Mouse (Mus musculus): ENCODE measurements around the gene Chmp4b.

Gene Chmp4b

DNA sequence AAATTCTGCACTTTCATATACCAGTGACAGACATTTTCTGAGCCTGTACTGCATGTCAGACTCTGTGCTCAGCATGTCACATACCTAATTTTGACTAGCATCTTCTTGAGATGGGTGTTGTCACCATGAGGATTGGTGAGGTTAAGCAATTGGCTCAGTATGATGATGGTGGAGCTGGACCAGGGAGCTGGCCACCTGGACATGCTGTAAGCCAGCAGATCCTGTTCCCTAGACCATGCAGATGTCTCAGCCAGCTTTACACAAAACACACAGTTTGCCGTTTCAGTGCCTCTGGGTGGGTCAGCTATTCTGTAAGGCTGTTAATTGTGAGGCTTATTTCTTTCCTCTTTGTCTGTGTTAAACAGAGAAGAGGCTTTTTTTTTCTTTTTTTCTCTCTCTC, 31.2 kb downstream of the Chmp4b start:
- no peak for DNase-seq (ENCODE audit: low read depth, low spot score)

DNA sequence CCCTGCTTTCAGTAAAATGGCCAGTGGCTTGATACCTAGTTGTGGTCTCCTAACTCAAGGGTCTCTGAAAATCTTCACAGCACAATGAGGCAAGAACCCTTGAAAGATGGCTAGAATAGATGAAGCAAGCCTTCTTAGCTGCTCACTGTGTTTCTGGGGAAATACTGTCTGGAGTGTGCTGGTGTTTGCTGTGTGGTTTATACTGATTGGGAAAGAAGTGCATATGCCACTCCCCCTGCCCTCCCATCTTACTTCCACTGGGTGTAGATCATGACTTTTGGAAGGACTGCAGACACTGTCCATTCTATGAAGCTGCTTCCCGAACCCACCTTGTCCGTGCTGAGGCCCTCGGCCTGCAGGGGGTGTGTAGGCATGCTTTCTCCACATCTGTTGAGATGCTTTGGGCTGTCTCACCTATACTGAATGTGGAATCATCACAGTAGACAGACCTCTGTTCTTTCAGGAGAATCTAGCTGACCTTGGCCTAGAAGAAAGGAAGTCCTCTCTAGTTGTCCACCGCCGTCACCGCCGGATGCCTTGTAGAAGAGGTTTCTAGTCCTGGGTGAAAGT, 33.5 kb downstream of the Chmp4b start:
- no peak for DNase-seq (ENCODE audit: low read depth, low spot score)

DNA sequence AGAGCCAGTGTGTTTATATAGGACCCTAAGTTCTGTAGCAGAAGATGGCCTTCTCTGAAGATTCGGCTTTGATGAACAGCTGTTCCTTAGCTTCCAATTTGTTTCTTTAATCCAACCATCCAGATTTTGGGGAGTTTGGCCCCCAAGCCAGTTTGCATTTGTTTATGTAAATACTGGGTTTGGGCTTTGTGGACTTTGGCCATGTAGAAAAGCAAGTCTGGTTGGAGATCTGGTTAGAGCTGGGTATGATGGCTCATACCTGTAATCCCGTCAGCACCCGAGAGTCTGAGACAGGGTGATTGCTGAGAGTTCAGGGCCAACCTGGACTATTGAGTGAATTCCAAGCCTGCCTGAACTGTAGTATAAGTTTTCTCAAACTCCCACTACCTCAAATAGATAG, 34.3 kb downstream of the Chmp4b start:
- no peak for DNase-seq (ENCODE audit: low read depth, low spot score)

DNA sequence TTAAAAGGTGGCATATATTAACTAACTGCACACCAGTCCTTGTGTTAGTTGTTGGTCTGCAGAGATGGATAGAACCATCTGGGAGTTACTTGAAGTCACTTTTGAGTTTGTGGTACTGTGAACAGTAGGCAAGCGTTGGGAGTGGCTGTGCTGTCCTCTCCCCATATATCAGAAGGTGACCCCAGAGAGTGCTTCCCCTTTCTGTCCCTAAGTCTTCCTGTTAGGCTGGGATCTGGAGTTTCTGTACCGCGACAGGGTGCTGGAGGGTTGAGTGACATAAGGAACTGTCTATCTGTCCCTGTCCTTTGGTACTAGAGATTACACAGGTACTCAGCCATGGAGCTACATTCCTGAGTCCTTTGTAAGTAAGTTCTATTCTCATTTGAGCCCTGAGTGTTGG, 35.3 kb downstream of the Chmp4b start:
- no peak for DNase-seq (ENCODE audit: low read depth, low spot score)

DNA sequence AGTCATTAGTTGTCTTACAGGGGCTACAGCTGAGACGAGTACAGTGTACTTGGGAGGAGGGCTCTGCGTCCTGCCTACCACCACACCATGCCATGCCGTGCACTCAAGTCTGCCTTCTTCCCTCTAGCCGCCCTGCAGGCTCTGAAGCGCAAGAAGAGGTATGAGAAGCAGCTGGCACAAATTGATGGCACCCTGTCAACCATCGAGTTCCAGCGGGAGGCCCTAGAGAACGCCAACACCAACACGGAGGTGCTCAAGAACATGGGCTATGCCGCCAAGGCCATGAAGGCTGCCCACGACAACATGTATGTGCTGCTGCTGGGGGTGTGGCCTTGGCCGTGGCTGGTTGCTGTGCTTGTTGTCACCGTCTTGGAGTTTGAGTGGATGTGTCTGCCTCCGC, 37.9 kb downstream of the Chmp4b start:
- no peak for DNase-seq (ENCODE audit: low read depth, low spot score)

DNA sequence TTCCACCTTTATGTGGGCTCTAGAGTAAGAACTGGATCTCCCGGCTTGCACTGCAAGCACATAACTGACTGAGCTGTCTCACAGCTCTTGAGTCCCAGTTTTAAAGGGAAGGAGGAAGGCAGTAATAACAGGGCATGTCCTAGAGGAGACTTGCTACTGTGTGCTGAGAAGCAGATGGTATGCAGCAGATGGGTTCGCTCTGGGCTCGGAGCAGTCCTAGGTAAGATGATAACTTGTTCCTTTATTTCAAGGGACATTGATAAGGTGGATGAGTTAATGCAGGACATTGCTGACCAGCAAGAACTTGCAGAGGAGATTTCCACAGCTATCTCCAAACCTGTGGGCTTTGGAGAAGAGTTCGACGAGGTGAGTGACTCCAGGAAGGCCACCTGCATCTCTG, 39.5 kb downstream of the Chmp4b start:
- DNase-seq (ENCODE audit: low read depth, low spot score), result no peak

DNA sequence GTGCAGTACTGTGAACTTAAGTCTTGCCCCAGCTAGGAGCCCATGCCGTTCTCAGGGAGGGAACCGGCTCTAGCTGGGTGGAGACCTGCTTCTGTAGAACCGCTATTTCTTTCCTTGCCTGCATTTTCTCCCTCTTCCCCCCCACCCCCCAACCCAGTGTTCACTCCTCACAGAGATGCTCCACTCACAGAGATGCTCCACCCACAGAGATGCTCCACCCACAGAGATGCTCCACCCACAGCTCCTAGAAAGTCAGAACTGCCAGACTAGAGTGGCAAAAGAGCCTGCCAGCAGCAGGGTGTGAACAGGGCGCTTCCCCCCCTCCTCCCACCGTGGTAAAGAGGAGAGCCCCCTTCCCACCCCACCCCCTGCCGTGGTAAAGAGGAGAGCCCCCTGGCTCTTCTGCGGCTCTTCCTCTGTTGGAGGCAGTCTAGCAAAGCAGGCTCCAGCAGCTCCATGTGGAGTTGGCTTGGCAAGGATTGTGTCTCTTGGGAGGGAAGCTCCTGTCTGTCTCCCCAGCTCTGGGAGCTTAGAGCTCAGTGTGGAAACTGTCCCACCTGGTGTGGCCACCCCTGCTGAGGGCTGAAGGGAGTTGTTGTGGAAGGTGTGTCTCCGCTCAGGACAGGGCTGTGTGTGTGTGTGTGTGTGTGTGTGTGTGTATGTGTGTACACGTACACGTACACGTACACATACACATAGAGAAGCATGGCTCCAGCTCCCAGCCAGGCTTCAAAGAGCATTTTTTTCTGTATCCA, 41.9 kb downstream of the Chmp4b start:
- DNase-seq (ENCODE audit: low read depth, low spot score), result no peak

DNA sequence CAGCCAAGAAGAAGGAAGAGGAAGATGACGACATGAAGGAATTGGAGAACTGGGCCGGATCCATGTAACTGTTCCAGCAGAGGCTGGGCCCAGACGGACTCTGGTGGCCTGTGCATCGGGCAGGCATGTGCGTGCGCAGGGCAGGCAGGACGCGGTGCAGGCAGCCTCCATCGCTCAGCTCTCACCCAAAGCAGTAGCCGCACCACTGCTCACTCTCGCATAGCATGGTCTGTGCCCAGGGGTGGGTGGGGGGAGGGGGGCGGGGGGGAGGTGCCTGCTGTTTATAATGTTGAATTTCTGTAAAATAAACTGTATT, 42.4 kb downstream of the Chmp4b start:
- no peak for DNase-seq (ENCODE audit: low read depth, low spot score)

DNA sequence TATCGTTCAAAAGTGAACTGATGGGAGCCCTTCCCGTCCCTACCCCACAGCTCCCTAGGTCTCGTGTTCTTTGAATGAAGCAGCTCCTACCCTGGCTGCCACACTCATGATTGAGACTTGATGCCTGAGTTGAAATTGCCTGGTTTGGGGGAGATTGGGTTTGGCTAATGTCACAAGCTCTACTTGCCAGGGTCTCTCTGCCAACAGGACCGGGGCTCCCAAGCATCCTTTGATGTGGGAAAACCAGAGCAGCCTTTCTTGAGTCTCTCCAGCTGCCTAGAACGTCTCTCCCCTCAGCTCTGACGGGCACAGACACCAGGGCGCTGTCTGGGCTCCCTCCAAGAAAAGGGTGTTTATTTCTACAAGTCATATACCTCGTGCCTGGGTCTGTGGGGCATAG, 44.2 kb downstream of the Chmp4b start:
- no peak for DNase-seq (ENCODE audit: low read depth, low spot score)

DNA sequence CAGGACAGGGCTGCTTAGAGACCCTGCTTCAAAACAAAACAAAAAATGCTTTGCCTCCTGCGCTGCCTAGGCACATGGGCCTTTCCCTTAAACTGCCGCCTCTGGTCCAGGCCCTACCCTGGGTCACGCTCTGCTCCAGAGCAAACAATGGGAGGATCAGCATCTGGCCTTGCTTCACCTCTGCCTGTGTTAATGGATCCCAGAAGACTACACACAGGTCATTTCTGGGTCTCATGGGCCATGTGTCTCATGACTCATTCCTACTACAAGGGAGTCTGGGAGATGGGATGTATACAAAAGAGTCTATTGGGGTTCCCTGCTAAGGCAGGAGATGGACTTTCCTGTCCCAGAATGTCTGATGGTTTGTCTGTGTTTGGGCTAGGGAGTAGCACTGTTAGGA, 45.2 kb downstream of the Chmp4b start:
- DNase-seq (ENCODE audit: low read depth, low spot score), result peak; percentile 55

DNA sequence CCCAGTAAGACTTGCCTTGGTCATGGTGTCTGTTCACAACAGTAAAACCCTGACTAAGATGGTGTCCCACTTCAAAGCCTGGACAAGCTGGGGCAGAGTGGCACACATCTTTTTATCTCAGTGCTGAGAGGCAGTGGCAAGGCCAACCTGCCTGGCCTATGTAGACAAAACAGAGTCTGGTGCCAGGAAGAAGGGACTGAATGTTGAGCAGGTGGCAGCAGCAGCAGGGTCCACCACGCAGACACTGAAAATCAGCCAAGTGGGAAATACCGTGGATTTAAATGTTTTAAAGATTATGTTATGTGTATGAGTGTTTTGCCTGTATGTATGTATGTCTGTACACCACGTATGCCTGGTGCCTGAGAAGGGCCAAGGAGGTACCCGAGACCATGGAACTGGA, 47.9 kb downstream of the Chmp4b start:
- no peak for DNase-seq (ENCODE audit: low read depth, low spot score)

DNA sequence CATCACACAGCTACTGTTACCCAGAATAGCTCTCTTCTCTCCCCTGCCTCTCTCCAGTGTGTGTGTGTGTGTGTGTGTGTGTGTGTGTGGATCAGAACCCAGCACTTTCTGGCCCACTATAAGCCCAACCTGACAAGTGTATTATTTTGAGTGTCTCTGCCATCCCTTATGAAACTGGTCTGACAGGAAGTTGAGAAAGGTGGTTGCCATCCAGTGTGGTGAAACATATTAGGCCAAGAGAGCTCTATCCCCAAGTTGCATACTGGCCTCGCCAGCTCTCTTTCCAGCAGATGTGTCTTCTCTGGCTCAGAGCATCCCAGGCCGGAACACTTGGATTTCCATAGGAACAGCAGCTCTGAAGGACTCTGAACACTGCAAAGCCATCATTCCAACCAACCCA, 48.7 kb downstream of the Chmp4b start:
- no peak for DNase-seq (ENCODE audit: low read depth, low spot score)

DNA sequence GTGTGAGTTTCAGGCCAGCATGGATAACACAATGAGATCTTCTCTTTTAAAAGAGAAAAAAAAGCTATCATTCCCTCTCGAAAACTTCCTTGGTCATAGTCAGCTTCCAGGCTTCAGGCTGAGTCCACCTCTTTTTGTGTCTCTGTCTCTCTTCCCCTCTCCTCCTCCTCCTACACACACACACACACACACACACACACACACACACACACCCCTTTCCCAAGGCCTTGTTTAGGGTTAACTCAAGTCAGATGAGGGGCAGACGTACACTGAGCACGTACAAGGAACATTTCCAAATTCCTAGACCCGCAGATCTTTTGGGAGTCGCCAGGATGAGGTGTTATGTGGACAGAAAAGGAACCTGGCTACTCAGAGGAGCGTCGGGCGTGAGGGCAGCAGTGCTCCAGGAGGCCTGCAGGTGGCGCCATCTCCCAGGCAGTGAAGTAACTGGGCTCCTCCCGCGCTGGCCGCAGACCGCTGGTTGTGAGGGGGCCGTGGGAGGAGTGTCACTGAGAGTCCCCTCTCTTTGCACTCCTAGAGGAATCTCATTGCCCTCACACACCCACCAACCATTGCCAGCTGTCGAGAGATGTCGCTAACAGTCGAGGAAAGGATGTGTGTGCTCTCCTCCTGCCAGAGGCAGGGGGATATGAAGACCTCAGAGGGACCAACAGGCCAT, 51.3 kb downstream of the Chmp4b start:
- peak; percentile 57 for DNase-seq (ENCODE audit: low read depth, low spot score)

DNA sequence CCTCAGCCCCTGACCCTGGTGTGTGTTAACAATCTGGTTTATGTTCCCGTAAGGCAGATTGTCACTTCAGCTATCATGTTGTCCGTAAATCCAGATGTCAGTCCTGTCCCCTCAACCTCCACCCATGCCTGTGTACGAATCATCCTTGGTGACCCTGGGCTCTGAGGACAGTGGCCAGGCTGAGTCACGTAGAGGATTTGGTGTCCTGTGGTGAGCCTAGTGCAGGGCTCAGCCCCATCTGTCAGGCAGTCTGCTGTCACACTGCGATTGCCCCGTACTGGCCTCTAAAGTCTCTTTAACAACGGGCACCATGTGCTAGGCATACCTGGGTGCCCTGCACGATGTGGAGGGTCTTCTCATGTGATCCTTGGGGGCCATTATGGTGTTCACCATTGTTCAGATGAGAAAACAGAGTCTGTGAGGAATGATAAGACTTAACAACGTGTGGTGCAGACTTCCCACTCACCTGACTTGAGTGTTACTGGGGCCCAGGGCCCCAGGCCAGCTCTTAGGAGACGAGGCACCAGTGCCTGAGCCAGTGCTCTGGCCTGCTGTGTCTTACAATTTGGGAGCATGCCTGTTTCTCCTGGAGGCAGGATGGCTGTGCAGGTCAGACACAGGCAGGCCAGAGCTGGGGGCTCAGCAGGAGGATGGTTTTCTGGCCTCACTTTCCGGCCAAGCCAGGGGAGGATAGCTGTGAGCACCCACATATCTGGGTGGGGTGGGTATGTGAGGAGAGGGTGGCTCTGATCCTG, 55.2 kb downstream of the Chmp4b start:
- no peak for DNase-seq (ENCODE audit: low read depth, low spot score)

DNA sequence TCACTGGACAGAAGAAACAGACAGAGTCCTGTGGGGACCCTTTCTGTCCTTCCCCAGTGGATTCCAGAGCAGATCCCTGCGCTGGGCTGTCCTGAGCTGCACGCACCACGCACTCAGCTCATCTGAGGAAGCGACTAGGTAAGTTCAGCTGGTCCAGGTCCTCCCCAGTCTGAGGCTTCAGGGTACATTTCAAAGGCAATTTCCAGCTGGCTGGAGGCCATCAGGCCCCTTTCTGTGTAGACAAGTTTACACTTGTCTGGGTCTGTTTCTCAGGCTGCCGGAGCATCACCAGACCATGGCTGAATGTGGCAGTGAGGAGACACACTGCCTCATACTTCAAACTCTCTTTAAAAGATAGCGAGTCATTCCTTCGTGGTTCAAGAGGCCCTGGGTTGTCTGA, 55.8 kb downstream of the Chmp4b start:
- DNase-seq (ENCODE audit: low read depth, low spot score), result peak; percentile 39

DNA sequence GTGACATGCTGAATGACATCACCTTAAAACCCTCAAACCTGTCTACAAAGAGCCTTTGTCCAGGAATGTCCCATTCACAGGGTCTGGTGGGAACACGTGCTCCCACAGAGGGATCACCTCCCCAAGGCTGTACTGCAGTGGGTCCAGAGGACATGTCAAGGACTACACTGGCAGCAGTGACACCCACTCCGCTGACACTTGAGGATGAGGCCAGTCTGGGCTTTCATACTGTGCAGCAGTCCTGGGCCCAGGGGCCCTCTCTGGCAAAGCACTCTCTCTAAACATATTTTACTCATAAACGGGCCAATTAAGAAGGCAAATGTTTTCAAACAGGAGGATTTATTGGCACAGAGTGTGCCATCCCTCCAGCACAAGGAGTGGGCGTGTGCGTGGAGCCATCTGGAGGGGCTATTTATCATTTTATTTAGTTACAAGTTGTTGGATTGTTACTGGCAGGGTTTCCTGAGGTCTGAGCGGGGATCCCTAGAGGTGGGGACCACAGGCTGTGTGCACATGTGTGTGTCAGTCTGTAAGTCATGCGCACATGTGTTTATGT, 56.4 kb downstream of the Chmp4b start:
- no peak for DNase-seq (ENCODE audit: low read depth, low spot score)

DNA sequence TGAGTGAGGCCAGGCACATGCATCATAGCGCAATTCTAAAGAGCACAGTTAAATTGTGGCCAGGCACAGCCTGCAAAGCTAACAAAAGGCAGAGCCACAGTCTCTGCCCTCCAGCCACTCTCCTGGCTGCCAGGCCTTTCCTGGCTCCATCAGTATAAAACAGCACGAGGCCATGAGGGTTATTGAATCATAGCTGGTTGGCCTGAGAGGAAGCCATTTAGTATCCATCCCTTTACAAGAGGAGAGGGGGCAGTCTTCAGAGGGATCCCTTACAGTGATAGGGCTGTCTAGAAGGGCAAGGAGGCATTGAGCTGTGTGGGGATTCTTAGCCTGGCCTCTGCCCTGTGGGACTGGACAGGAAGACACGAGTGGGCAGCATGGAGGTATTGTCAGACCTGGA, 60.2 kb downstream of the Chmp4b start:
- DNase-seq (ENCODE audit: low read depth, low spot score), result no peak

DNA sequence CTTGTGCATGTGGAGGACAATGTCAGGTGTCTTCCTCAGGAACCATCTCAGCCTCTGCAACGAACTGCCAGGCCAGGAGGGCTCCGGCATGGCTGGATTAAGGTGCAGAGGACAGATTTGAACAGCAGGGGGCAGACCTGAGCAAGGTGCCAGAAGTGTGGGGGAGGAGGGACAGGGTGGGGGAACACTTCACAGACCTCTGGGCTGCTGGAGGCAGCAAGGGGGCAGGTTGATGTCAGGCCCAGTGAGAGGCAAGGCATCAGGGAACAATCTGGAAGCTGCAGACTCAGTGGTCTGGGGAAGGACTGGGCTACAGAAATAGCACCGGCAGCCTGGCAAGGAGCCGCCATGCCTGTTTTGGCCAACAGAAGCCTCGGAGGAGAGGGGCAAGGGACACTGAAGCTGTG, 60.8 kb downstream of the Chmp4b start:
- peak; percentile 76 for DNase-seq (ENCODE audit: low read depth, low spot score)

DNA sequence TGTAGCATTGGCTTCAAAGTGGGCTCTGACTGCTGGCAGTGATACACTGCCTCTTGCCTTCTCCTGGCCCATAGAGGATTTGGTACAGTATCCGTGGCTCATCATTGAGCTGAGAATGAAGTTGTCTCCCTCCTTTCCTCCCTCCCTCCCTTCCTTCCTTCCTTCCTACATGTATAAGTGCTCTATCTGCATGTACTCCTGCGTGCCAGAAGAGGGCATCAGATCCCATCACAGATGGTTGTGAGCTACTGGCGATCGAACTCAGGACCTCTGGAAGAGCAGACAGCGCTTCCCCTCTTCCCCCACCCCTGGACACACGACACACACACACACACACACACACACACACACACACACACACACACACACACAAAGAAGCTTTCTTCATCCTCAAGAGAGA, 61.6 kb downstream of the Chmp4b start:
- peak; percentile 59 for DNase-seq (ENCODE audit: low read depth, low spot score)

DNA sequence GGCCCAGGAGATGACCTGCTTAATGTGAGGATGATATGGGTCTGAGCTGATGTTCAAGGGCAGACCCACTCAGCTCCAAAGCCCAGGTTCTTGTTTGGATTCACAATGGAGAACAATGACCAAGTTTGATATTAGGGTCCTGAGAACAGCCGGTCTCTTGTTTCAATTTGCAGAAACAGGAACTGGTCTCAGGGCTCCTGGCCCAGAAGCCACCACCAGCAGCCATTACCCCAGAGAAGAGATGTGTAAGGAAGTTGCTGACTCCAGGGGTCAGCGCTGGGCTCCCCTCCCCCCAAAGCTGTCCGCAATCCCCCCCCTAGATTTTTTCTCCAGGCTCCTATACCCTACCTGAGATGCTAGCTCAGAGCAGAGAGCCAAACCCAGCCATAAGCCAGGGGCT, 62.5 kb downstream of the Chmp4b start:
- DNase-seq (ENCODE audit: low read depth, low spot score), result no peak

DNA sequence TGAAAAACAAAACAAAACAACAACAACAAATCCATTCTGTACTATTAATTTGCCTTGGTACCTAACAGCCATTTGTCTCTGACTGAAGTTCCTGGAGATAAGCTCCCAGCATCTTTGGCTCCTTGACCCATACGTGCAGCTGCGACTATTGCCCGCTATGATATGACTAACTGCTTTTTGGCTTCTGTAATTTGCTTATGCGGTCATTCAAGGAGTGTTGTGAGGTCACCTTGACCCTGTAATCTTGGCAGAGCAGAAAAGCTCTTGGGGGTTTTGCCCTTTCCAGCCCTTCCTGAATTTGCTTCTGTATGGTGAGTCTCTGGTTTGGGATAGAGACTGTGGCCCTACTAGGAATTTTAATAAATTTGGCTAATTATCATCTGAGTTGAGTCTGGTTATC, 65.1 kb downstream of the Chmp4b start:
- DNase-seq (ENCODE audit: low read depth, low spot score), result no peak

DNA sequence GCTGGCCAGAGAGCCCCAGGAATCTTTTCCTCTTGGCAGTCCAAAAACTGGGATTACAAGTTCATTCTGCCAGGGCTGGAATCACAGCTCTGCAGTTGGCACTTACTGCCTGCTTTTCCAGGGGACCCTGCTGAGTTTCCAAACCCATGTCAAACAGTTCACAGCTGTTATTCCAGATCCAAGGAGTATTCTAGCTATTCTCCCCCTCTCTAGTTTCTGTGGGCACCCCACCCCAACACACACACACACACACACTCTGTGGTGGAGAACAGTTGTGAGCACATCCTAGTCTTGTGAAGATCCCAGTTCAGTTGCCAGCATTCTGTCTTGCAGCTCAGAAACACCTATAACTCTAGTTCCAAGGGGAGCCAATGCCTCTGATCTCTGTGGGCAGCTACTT, 65.6 kb downstream of the Chmp4b start:
- no peak for DNase-seq (ENCODE audit: low read depth, low spot score)

Data from 3T3-L1 (cell line).